Mouse (Mus musculus) hindbrain, embryonic 13.5 days (tissue): ENCODE data around the gene Ddx3x. TPM values are rescaled to one million over a fixed set of nuclear protein-coding genes. Genes with fewer than 3 reads are reported as not detected.

ENCODE experiments used
- ATAC-seq: fragments of 200-750 bp; cut with Nextera tagmentation; 2 replicates; pipeline ENCODE4 v1.8.0; 2017; ENCODE audit warnings: moderate TSS enrichment; ENCODE audit not compliant: low FRiP score
- H3K27ac ChIP-seq: fragments of 300-500 bp; sonication (generic); 2 replicates; pipeline ENCODE4 v1.5.1; 2015; ENCODE audit warnings: inconsistent platforms, mild to moderate bottlenecking, moderate library complexity
- H3K27me3 ChIP-seq: fragments of 300-500 bp; sonication (generic); 2 replicates; pipeline ENCODE4 v1.6.1; 2015; ENCODE audit warnings: mild to moderate bottlenecking, inconsistent platforms
- H3K36me3 ChIP-seq: fragments of 300-500 bp; sonication (generic); 2 replicates; pipeline ENCODE4 v1.6.1; 2015; ENCODE audit warnings: mild to moderate bottlenecking, inconsistent platforms
- H3K4me1 ChIP-seq: fragments of 300-500 bp; sonication (generic); replicated peaks from 2 replicates; pipeline ENCODE4 v1.6.1; 2015; ENCODE audit warnings: inconsistent platforms
- H3K4me2 ChIP-seq: fragments of 300-500 bp; sonication (generic); 2 replicates; pipeline ENCODE4 v1.6.1; 2015; ENCODE audit warnings: inconsistent platforms, mild to moderate bottlenecking, moderate library complexity
- H3K4me3 ChIP-seq: fragments of 300-500 bp; sonication (generic); 2 replicates; pipeline ENCODE4 v1.5.1; 2015; ENCODE audit warnings: mild to moderate bottlenecking, inconsistent platforms
- H3K9ac ChIP-seq: fragments of 300-500 bp; sonication (generic); 2 replicates; pipeline ENCODE4 v1.6.1; 2015; ENCODE audit warnings: mild to moderate bottlenecking, inconsistent platforms
- H3K9me3 ChIP-seq: fragments of 300-500 bp; sonication (generic); 2 replicates; pipeline ENCODE4 v1.6.1; 2016; ENCODE audit warnings: inconsistent platforms
- WGBS: fragments of 180-500 bp; shearing (Covaris S2); methylation state at CpG from one replicate; pipeline ENCODE4 v1.1.7; 2015; 5-methylcytosine and 5-hydroxymethylcytosine counted together
- polyA plus RNA-seq: library from polyadenylated mRNA; unstranded; fragments of >200 nt; fragmentation: Nextera tagmentation; extraction: Ambion mirVana; gene quantifications from 2 replicates; pipeline ENCODE4 v1.2.1, GENCODE M21; 2015

Gene Ddx3x
- polyA plus RNA-seq, 1 experiment from 2014 or later: 120 TPM

GRCm38 (mm10) chrX:13243133-13244123 lies 37.3 kb upstream of the Ddx3x start:
- Histone ChIP-seq H3K36me3 (no peaks in the 10 kb centered on the region), H3K4me1 (peaks cover 9% of the 10 kb centered on the region), H3K4me3 (peak overlapping the region; percentile 39), H3K9me3 (no peaks in the 10 kb centered on the region), H3K27me3 (peaks cover 52% of the 10 kb centered on the region), H3K4me2 (peak overlapping the region; percentile 65), H3K27ac (peak overlapping the region; percentile 98), H3K9ac (peak overlapping the region; percentile 69)
- ATAC-seq: peak; percentile 59
- WGBS: 29% methylated on average over 15 of the region's 15 CpGs

- Histone ChIP-seq H3K27ac (peak overlapping the region; percentile 98), H3K36me3 (no peaks in the 10 kb centered on the region), H3K4me2 (no peak overlapping the region), H3K27me3 (peaks cover 42% of the 10 kb centered on the region), H3K4me1 (peaks cover 9% of the 10 kb centered on the region), H3K9ac (no peak overlapping the region), H3K4me3 (no peak overlapping the region), H3K9me3 (no peaks in the 10 kb centered on the region)
- ATAC-seq: no peak
These were observed 36.2 kb upstream of the Ddx3x start for GRCm38 (mm10) chrX:13244588-13244987.

GRCm38 (mm10) chrX:13245027-13245426 lies 35.7 kb upstream of the Ddx3x start:
- Histone ChIP-seq H3K4me2 (no peak overlapping the region), H3K36me3 (no peaks in the 10 kb centered on the region), H3K4me1 (peaks cover 9% of the 10 kb centered on the region), H3K4me3 (no peak overlapping the region), H3K9me3 (no peaks in the 10 kb centered on the region), H3K9ac (no peak overlapping the region), H3K27ac (peak overlapping the region; percentile 98; the same call in 1 of the 2 replicates), H3K27me3 (peaks cover 41% of the 10 kb centered on the region)
- 64% methylated on average over 3 of the region's 3 CpGs for WGBS
- no peak for ATAC-seq

GRCm38 (mm10) chrX:13251683-13252082 lies 29.1 kb upstream of the Ddx3x start:
- no peak overlapping the region for H3K4me2 ChIP-seq
- H3K36me3 ChIP-seq: no peaks in the 10 kb centered on the region
- ATAC-seq: no peak
- no peaks in the 10 kb centered on the region for H3K4me1 ChIP-seq
- H3K27me3 ChIP-seq: peaks cover 14% of the 10 kb centered on the region; the same call in 1 of the 2 replicates
- no peak overlapping the region for H3K27ac ChIP-seq
- H3K9me3 ChIP-seq: no peaks in the 10 kb centered on the region
- H3K4me3 ChIP-seq: no peak overlapping the region
- no peak overlapping the region for H3K9ac ChIP-seq
- WGBS: 84% methylated on average over 4 of the region's 4 CpGs

GRCm38 (mm10) chrX:13254273-13254672 lies 26.5 kb upstream of the Ddx3x start:
- no peak for ATAC-seq
- peaks cover 7% of the 10 kb centered on the region; the same call in 1 of the 2 replicates for H3K27me3 ChIP-seq
- H3K4me2 ChIP-seq: no peak overlapping the region
- 89% methylated on average over 3 of the region's 3 CpGs for WGBS
- H3K4me1 ChIP-seq: no peaks in the 10 kb centered on the region
- H3K36me3 ChIP-seq: no peaks in the 10 kb centered on the region
- no peak overlapping the region for H3K9ac ChIP-seq
- H3K4me3 ChIP-seq: no peak overlapping the region
- H3K9me3 ChIP-seq: no peaks in the 10 kb centered on the region
- no peak overlapping the region for H3K27ac ChIP-seq

GRCm38 (mm10) chrX:13263356-13263755 lies 17.4 kb upstream of the Ddx3x start:
- Histone ChIP-seq H3K9me3 (no peaks in the 10 kb centered on the region), H3K4me1 (no peaks in the 10 kb centered on the region), H3K36me3 (no peaks in the 10 kb centered on the region), H3K4me3 (no peak overlapping the region), H3K9ac (no peak overlapping the region), H3K27me3 (0 out of 2 replicates have a peak, but pooled peaks cover 24% of the 10 kb centered on the region), H3K4me2 (no peak overlapping the region), H3K27ac (no peak overlapping the region)
- 77% methylated on average over 3 of the region's 3 CpGs for WGBS
- ATAC-seq: no peak

GRCm38 (mm10) chrX:13275519-13276137 lies 5.1 kb upstream of the Ddx3x start:
- peaks cover 19% of the 10 kb centered on the region; the same call in 1 of the 2 replicates for H3K27me3 ChIP-seq
- no peak overlapping the region for H3K27ac ChIP-seq
- no peak overlapping the region for H3K4me2 ChIP-seq
- ATAC-seq: no peak
- H3K9me3 ChIP-seq: no peaks in the 10 kb centered on the region
- 71% methylated on average over 6 of the region's 6 CpGs for WGBS
- H3K9ac ChIP-seq: no peak overlapping the region
- no peaks in the 10 kb centered on the region for H3K36me3 ChIP-seq
- H3K4me3 ChIP-seq: no peak overlapping the region
- H3K4me1 ChIP-seq: peaks cover 8% of the 10 kb centered on the region; the same call in 1 of the 2 replicates

- Histone ChIP-seq H3K36me3 (no peaks in the 10 kb centered on the region), H3K27me3 (peaks cover 13% of the 10 kb centered on the region; the same call in 1 of the 2 replicates), H3K9ac (no peak overlapping the region), H3K4me3 (no peak overlapping the region), H3K9me3 (no peaks in the 10 kb centered on the region), H3K4me2 (no peak overlapping the region), H3K27ac (peak overlapping the region; percentile 35; the same call in 1 of the 2 replicates), H3K4me1 (peaks cover 14% of the 10 kb centered on the region)
- ATAC-seq: no peak
- 87% methylated on average over 17 of the region's 17 CpGs for WGBS
These were observed 1.8 kb upstream of the Ddx3x start for GRCm38 (mm10) chrX:13278996-13279395.

- peaks cover 5% of the 10 kb centered on the region; the same call in 1 of the 2 replicates for H3K27me3 ChIP-seq
- WGBS: 3% methylated on average over 14 of the region's 14 CpGs
- H3K36me3 ChIP-seq: 0 out of 2 replicates have a peak, but pooled peaks cover 7% of the 10 kb centered on the region
- no peaks in the 10 kb centered on the region for H3K9me3 ChIP-seq
- H3K4me3 ChIP-seq: peak overlapping the region; percentile 80
- H3K4me2 ChIP-seq: peak overlapping the region; percentile 76
- H3K4me1 ChIP-seq: peaks cover 22% of the 10 kb centered on the region
- peak overlapping the region; percentile 98 for H3K9ac ChIP-seq
- ATAC-seq: peak; percentile 22
- H3K27ac ChIP-seq: peak overlapping the region; percentile 99
These were observed 747 bp upstream of the Ddx3x start for GRCm38 (mm10) chrX:13280037-13280408.

GRCm38 (mm10) chrX:13281329-13282088 lies 739 bp downstream of the Ddx3x start:
- peak overlapping the region; percentile 80 for H3K4me3 ChIP-seq
- no peaks in the 10 kb centered on the region for H3K27me3 ChIP-seq
- peaks cover 17% of the 10 kb centered on the region for H3K36me3 ChIP-seq
- H3K4me1 ChIP-seq: peaks cover 26% of the 10 kb centered on the region
- ATAC-seq: peak; percentile 82
- H3K9ac ChIP-seq: peak overlapping the region; percentile 98
- peak overlapping the region; percentile 99 for H3K27ac ChIP-seq
- under 1% methylated on average over 41 of the region's 89 CpGs for WGBS
- H3K9me3 ChIP-seq: no peaks in the 10 kb centered on the region
- peak overlapping the region; percentile 76 for H3K4me2 ChIP-seq

- no peak for ATAC-seq
- no peaks in the 10 kb centered on the region for H3K9me3 ChIP-seq
- H3K36me3 ChIP-seq: peaks cover 21% of the 10 kb centered on the region
- H3K27ac ChIP-seq: peak overlapping the region; percentile 99
- WGBS: 10% methylated on average over 16 of the region's 16 CpGs
- peak overlapping the region; percentile 76 for H3K4me2 ChIP-seq
- H3K4me1 ChIP-seq: peaks cover 26% of the 10 kb centered on the region
- no peaks in the 10 kb centered on the region for H3K27me3 ChIP-seq
- H3K9ac ChIP-seq: peak overlapping the region; percentile 98
- peak overlapping the region; percentile 80 for H3K4me3 ChIP-seq
These were observed 1.5 kb downstream of the Ddx3x start for GRCm38 (mm10) chrX:13282089-13282850.
